Mouse (Mus musculus) stomach, embryonic 15.5 days (tissue): ENCODE results near the gene Sult3a1. TPM values are rescaled to one million over a fixed set of nuclear protein-coding genes. Genes with fewer than 3 reads are reported as not detected.

Experiments
- polyA plus RNA-seq: library from polyadenylated mRNA; unstranded; fragments of >200 nt; fragmentation: Nextera tagmentation; extraction: Ambion mirVana; gene quantifications from 2 replicates; pipeline ENCODE4 v1.2.1, GENCODE M21; 2015

The Sult3a1 gene
- polyA plus RNA-seq, 1 experiment from 2014 or later, result not detected

Other genes with a start within 250 kb of the Sult3a1 start
- 0.34 and 0.63 TPM in 2 replicates for gene Clvs2, start 233.0 kb upstream of the Sult3a1 start, polyA plus RNA-seq
- gene Sult3a2, start 71.0 kb upstream of the Sult3a1 start, polyA plus RNA-seq, result not detected in 2 replicates
- 0.04 and 0.13 TPM in 2 replicates for gene Rsph4a, start 47.4 kb downstream of the Sult3a1 start, polyA plus RNA-seq
- 16.6 and 18.6 TPM in 2 replicates for gene Zup1, start 93.5 kb downstream of the Sult3a1 start, polyA plus RNA-seq
- gene Rwdd1, start 161.9 kb downstream of the Sult3a1 start, polyA plus RNA-seq, result 111 and 112 TPM in 2 replicates
- not detected in 2 replicates for gene Trappc3l, start 179.9 kb downstream of the Sult3a1 start, polyA plus RNA-seq
- gene Calhm4, start 186.6 kb downstream of the Sult3a1 start, polyA plus RNA-seq, result not detected in 2 replicates
- 0.89 and 1.0 TPM in 2 replicates for gene Calhm5, start 238.8 kb downstream of the Sult3a1 start, polyA plus RNA-seq